Mouse (Mus musculus) olfactory bulb, adult 2 months (tissue): ENCODE results near the gene Gm10912.

Experiments
- CTCF ChIP-seq: fragments of 200-500 bp; IDR thresholded peaks from 2 replicates; pipeline ENCODE4 v1.5.1; 2012; ENCODE audit warnings: low read depth, mild to moderate bottlenecking, low read length, moderate library complexity; ENCODE audit not compliant: insufficient read depth
- POLR2A ChIP-seq: fragments of 200-500 bp; IDR thresholded peaks from 2 replicates; pipeline ENCODE4 v1.6.1; 2012; ENCODE audit warnings: mild to moderate bottlenecking, low read depth, low read length, moderate library complexity; ENCODE audit not compliant: insufficient read depth

DNA sequence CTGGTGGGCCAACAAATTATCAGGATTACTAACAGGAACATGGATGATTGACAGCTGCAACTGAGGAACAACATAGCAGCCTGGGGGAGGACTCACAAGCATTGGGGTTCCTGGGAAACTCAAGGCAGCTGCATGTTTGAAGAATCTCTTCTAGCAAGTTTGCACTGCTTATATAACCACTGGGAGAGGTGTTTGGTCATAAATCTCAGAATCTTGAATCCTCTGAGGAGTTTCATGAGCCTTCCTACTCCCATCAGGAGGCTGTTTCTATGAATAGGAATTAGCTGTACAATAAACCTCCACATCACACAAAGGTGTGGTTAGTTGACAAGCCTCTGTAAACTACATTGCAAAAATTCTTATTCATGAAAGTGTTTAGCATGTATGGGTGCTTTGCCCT lies 3.0 kb upstream of the Gm10912 start:
- TF ChIP-seq CTCF (no peak), POLR2A (no peak)
